Mouse (Mus musculus): ENCODE results near the gene Emp1. TPM values are rescaled to one million over a fixed set of nuclear protein-coding genes. Genes with fewer than 3 reads are reported as not detected.
A peak's percentile ranks its signal among the peaks of the same experiment; 100 is the strongest.

Emp1 gene
- polyA plus RNA-seq, 1 experiment, result 69.9 TPM

DNA sequence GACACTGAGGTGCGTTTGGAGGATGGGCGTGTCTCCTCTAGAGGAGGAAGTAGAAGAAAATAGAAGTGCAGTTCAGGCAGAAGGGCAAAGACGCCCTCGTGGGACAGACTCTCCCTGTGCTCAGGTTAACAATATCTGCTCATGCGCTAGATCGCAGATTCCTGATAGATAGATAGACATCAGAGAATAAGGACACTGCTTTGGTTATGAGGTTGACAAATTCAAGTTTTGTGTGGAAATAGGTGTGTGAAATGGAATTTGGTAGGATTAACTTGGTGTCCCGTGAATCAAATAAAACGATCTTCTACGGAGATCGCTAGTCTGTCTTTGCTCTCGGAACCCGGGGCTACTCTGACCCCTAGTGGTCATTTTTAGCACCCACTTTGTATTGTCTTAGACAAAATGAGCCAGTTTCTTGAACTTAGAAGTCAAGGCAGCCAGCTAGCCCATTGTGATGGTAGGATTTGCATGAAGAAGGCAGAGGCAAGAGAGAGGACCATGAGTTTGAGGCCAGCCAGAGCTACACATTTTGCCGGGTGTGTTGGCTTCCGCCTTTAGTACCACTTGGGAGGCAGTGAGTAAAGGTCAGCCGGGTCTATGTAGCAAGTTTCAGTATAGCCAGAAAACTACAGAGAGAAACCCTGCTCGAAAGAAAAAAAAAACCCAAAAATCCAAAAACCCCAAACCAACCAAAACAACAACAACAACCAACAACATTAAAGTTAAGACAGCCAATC lies 15.4 kb downstream of the Emp1 start:
- H3K27me3 ChIP-seq (ENCODE audit: control insufficient read depth, insufficient read depth, low read length), result no peaks in the 10 kb centered on the region
- TF ChIP-seq CTCF (IDR thresholded peaks at IDR 0.05; ENCODE audit: borderline replicate concordance, control insufficient read depth, extremely low read depth, insufficient read depth, low read length, poor library complexity) (no peak), POLR2A (IDR thresholded peaks at IDR 0.05; ENCODE audit: control insufficient read depth, extremely low read depth, insufficient read depth, low read length, poor library complexity) (no peak)
- H3K36me3 ChIP-seq (ENCODE audit: control insufficient read depth, insufficient read depth, low read length), result no peaks in the 10 kb centered on the region; the same call in 1 of the 2 replicates
- H3K27ac ChIP-seq (ENCODE audit: control insufficient read depth, insufficient read depth, low read length), result no peak overlapping the region
- 37% methylated on average over 16 of the region's 16 CpGs for WGBS
- DNase-seq, result peak; percentile 67
- no peak overlapping the region for H3K4me3 ChIP-seq (ENCODE audit: control insufficient read depth, insufficient read depth, low read length)
- H3K4me1 ChIP-seq (replicated peaks; ENCODE audit: control insufficient read depth, insufficient read depth, low read length), result peaks cover 11% of the 10 kb centered on the region

DNA sequence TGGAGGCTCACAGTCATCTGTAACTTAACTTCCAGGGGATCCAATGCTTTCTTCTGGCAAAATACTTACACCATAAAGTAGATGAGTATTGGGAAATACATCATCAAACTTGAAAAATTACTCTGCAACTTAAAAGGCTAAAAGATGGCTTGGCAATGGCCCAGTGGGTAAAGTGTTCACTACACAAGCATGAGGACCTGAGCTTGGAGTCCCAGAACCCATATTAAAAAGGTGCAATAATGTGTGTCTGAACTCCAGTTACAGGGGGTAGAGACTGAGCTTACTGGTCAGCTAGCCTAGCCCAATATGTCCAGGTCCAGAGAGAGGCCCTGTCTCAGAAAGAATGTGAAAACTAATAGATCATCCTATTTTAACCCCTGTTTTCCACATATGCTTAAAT lies 21.6 kb downstream of the Emp1 start:
- no peak for TF ChIP-seq CTCF (IDR thresholded peaks at IDR 0.05; ENCODE audit: borderline replicate concordance, control insufficient read depth, extremely low read depth, insufficient read depth, low read length, poor library complexity)
- TF ChIP-seq POLR2A (IDR thresholded peaks at IDR 0.05; ENCODE audit: control insufficient read depth, extremely low read depth, insufficient read depth, low read length, poor library complexity), result no peak
- Histone ChIP-seq H3K36me3 (ENCODE audit: control insufficient read depth, insufficient read depth, low read length) (no peaks in the 10 kb centered on the region; the same call in 1 of the 2 replicates), H3K27ac (ENCODE audit: control insufficient read depth, insufficient read depth, low read length) (no peak overlapping the region), H3K4me3 (ENCODE audit: control insufficient read depth, insufficient read depth, low read length) (no peak overlapping the region), H3K4me1 (replicated peaks; ENCODE audit: control insufficient read depth, insufficient read depth, low read length) (no peaks in the 10 kb centered on the region), H3K27me3 (ENCODE audit: control insufficient read depth, insufficient read depth, low read length) (no peaks in the 10 kb centered on the region)
- no peak for DNase-seq

DNA sequence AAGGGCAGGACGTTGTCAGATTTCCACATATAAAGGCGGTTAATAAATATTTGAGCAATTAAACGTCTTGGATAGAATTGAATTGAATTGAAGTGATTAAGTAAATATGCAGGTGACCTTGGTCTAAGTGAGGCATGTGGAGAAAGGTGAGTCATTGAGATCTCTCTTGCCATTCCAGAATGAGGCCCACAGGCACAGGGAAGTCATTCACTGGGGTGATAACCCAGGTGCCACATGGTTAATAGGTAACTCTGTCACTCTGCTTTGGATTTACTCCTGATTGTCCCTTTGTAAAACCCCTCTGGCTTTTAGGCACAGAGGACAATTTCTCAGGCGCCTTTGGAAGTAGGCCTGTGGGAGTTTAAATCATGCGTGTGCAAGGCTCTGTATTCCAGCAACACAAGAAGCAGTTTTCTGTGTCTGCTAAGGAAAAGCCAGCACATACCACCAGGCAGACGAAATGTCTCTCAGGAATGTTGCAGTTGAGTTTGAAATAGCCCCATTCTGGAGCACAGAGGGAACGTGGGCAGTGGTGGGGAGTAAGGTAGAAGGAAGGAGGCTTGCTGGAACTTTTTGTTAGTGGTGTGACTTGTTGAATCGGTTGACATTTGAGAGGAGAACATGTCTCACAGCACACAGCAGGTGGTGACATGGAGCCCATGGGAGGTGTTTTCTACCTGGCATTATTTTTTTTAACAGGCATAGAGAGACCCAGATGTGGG lies 23.6 kb downstream of the Emp1 start:
- WGBS, result 91% methylated on average over 8 of the region's 8 CpGs
- no peak for TF ChIP-seq POLR2A (IDR thresholded peaks at IDR 0.05; ENCODE audit: control insufficient read depth, extremely low read depth, insufficient read depth, low read length, poor library complexity)
- TF ChIP-seq CTCF (IDR thresholded peaks at IDR 0.05; ENCODE audit: borderline replicate concordance, control insufficient read depth, extremely low read depth, insufficient read depth, low read length, poor library complexity), result no peak
- H3K27ac ChIP-seq (ENCODE audit: control insufficient read depth, insufficient read depth, low read length), result no peak overlapping the region
- no peak overlapping the region for H3K4me3 ChIP-seq (ENCODE audit: control insufficient read depth, insufficient read depth, low read length)
- no peaks in the 10 kb centered on the region for H3K36me3 ChIP-seq (ENCODE audit: control insufficient read depth, insufficient read depth, low read length)
- DNase-seq, result no peak
- no peaks in the 10 kb centered on the region for H3K4me1 ChIP-seq (replicated peaks; ENCODE audit: control insufficient read depth, insufficient read depth, low read length)
- no peaks in the 10 kb centered on the region for H3K27me3 ChIP-seq (ENCODE audit: control insufficient read depth, insufficient read depth, low read length)

DNA sequence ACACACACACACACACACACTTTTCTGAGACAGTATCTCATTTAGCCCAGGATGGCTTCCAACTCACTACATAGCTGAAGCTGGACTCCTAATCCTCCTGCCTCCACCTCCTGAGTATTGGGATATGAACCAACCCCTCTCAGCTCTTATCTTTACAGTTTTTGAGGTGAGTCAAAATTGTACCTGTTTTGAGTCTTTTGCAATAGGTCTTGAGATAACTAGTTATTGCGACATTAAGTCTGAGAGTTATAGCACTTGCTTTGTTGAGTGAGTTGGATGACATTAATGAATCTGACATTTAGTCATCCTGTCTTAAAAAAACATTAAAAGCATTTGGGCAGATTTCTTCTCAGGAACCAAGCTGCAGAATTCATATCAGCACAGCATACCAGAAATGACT lies 25.3 kb downstream of the Emp1 start:
- no peak for DNase-seq
- TF ChIP-seq CTCF (IDR thresholded peaks at IDR 0.05; ENCODE audit: borderline replicate concordance, control insufficient read depth, extremely low read depth, insufficient read depth, low read length, poor library complexity), result no peak
- TF ChIP-seq POLR2A (IDR thresholded peaks at IDR 0.05; ENCODE audit: control insufficient read depth, extremely low read depth, insufficient read depth, low read length, poor library complexity), result no peak
- no peaks in the 10 kb centered on the region for H3K36me3 ChIP-seq (ENCODE audit: control insufficient read depth, insufficient read depth, low read length)
- no peaks in the 10 kb centered on the region for H3K27me3 ChIP-seq (ENCODE audit: control insufficient read depth, insufficient read depth, low read length)
- WGBS, result 94% methylated on average over 1 of the region's 1 CpGs
- H3K4me3 ChIP-seq (ENCODE audit: control insufficient read depth, insufficient read depth, low read length), result no peak overlapping the region
- no peaks in the 10 kb centered on the region for H3K4me1 ChIP-seq (replicated peaks; ENCODE audit: control insufficient read depth, insufficient read depth, low read length)
- no peak overlapping the region for H3K27ac ChIP-seq (ENCODE audit: control insufficient read depth, insufficient read depth, low read length)

DNA sequence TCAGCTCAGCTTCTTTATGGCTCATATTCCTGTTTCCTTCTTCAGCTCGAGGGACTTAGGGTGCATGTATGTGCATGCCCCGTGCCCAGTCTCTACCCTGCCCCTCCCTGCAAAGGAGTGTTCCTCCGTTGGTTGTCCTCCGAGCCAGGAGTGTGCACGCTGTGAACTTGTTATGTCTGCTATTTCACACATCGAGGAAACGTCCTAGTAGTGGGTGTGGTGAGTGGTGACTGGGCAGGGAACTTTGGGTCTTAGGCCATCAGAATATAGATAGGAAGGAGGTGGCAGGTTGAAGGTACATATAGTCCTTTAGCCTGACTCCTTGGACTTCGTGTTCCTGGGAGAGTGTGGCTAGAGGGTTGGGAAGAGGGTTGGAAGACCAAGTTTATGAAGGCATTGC lies 26.4 kb downstream of the Emp1 start:
- no peak for TF ChIP-seq CTCF (IDR thresholded peaks at IDR 0.05; ENCODE audit: borderline replicate concordance, control insufficient read depth, extremely low read depth, insufficient read depth, low read length, poor library complexity)
- TF ChIP-seq POLR2A (IDR thresholded peaks at IDR 0.05; ENCODE audit: control insufficient read depth, extremely low read depth, insufficient read depth, low read length, poor library complexity), result no peak

DNA sequence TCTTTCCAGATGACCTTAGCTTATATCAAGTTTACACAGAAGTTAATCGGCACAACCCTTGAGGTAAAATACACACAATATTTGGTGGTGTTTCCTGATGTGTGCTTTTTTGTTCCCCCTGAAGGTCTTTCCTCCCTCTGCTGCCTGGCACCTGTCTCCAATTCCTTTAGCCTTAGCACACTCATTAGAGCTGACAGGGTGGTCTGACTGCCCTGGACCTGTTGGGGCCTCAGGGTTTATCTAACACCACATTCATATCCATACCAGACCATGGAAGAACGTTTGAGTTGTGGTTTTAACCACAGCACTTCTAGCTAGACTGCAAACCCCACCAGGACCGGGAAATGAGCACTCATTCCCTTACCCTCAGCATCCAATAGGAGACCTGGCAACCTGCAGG lies 28.1 kb downstream of the Emp1 start:
- no peak overlapping the region for H3K4me3 ChIP-seq (ENCODE audit: control insufficient read depth, insufficient read depth, low read length)
- whole genome bisulfite sequencing, result 9% methylated on average over 3 of the region's 3 CpGs
- TF ChIP-seq CTCF (IDR thresholded peaks at IDR 0.05; ENCODE audit: borderline replicate concordance, control insufficient read depth, extremely low read depth, insufficient read depth, low read length, poor library complexity) (no peak), POLR2A (IDR thresholded peaks at IDR 0.05; ENCODE audit: control insufficient read depth, extremely low read depth, insufficient read depth, low read length, poor library complexity) (no peak)
- H3K27ac ChIP-seq (ENCODE audit: control insufficient read depth, insufficient read depth, low read length), result no peak overlapping the region
- H3K27me3 ChIP-seq (ENCODE audit: control insufficient read depth, insufficient read depth, low read length), result no peaks in the 10 kb centered on the region
- DNase-seq, result no peak
- H3K36me3 ChIP-seq (ENCODE audit: control insufficient read depth, insufficient read depth, low read length), result no peaks in the 10 kb centered on the region
- H3K4me1 ChIP-seq (replicated peaks; ENCODE audit: control insufficient read depth, insufficient read depth, low read length), result no peaks in the 10 kb centered on the region

More for the DNA sequence above, 26.4 kb downstream of the Emp1 start:
- Histone ChIP-seq H3K36me3 (ENCODE audit: control insufficient read depth, insufficient read depth, low read length) (no peaks in the 10 kb centered on the region), H3K27ac (ENCODE audit: control insufficient read depth, insufficient read depth, low read length) (no peak overlapping the region), H3K4me3 (ENCODE audit: control insufficient read depth, insufficient read depth, low read length) (no peak overlapping the region), H3K27me3 (ENCODE audit: control insufficient read depth, insufficient read depth, low read length) (no peaks in the 10 kb centered on the region), H3K4me1 (replicated peaks; ENCODE audit: control insufficient read depth, insufficient read depth, low read length) (no peaks in the 10 kb centered on the region)
- no peak for DNase-seq
- WGBS, result 88% methylated on average over 8 of the region's 8 CpGs
